Mouse (Mus musculus) heart, adult 11 months (tissue): ENCODE data around the gene Fbxl12.

ENCODE experiments used
- DNase-seq: peaks from one replicate; pipeline ENCODE4 v3.0.0; 2022

Gene Fbxl12

DNA sequence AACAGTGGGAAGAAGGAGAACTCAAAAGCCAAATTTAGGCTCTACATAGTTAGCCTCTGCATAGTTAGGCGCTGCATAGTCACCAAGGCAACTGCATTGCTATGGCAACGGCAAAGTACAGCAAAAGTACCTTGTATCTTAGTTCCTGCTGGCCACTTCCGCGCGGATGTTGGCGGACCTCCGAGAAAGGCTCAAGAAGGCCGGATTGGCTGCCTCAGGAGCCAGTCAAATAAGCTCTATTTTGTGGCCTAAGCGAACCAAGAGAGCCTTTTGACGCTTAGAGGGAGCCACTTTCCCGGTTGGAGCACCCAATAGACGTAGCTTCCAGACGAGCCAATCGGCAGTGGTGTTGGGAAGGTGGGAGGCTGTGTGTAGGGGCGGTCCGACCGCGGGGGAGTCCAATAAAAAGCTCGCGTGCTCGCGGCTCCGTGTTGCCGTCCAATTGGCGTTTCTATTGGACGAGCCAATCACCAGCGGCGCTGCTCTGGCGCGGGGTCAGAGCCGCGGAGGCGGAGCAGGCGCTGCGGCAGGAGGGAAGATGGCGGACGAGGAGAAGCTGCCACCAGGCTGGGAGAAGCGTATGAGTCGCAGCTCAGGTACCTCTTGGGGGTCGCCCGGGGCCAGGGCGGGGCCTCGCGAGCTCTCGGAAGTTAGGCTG, 7.2 kb upstream of the Fbxl12 start, which contains the start of gene Pin1:
TSS of gene Pin1 (plus strand) at position 494 of the 658 bp plus-strand sequence.
- peak; percentile 100 for DNase-seq

DNA sequence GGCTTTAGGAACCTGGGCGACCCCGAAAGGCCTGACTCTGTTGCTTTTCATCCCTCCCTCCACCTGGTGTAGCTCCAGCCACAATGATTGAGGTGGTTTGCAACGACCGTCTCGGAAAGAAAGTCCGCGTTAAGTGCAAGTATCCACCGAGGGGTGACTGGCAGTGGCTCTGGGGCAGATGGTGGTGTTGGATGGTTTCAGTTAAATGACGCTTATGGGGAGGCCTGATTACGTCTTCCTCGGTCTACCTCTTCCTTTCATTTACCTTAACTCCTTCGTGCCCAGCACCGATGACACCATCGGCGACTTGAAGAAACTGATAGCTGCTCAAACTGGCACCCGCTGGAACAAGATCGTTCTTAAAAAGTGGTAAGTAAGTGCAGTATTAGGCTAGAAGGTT, 554 bp upstream of the Fbxl12 start:
- DNase-seq: no peak

DNA sequence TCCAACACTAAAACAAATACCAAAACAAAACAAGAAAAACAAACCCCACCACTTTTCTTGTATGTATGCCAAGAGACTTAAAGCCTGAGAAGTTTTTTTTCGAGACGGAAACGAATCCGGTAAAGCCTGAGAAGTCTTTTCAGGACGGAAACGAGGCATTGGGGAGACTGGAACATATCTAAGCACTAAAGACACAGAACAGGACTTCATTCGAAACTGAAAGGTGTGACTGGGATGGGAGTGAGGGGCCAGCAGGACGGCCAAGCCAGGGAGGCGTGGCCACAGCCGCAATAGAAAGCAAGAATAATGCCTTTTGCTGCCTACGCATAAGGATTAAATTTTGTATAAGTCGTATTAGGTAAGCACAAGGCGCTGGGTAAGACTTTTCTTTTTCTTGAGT, 786 bp downstream of the Fbxl12 start:
- DNase-seq: no peak

DNA sequence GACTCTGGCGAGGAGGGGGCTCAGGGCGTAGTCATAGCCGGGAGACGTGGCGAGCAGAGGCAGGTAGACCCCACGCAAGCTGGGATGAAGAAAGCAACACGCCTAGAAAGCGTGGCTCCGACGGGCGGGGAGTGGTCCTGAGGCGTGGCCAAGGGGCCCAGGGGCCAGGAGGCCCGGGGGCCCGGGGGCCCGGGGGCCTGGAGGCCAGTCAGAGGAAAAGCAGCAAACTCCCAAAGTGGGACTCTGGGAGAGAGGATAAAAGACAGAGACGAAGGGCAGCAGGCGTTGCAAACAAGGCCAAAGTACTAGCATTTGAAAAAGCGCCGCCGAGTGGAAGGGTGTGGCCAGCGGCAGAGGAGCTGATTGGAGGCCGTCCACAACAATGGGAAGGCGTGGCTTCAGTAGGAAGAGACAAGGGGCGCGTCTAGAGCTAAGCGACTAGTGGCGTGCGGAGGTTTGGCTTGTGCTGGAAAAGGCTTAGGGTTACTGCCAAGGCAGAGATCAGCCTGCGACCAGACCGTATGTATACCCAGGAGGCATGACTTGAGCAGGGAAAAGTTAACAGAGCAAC, 1.6 kb downstream of the Fbxl12 start:
- peak; percentile 99 for DNase-seq

DNA sequence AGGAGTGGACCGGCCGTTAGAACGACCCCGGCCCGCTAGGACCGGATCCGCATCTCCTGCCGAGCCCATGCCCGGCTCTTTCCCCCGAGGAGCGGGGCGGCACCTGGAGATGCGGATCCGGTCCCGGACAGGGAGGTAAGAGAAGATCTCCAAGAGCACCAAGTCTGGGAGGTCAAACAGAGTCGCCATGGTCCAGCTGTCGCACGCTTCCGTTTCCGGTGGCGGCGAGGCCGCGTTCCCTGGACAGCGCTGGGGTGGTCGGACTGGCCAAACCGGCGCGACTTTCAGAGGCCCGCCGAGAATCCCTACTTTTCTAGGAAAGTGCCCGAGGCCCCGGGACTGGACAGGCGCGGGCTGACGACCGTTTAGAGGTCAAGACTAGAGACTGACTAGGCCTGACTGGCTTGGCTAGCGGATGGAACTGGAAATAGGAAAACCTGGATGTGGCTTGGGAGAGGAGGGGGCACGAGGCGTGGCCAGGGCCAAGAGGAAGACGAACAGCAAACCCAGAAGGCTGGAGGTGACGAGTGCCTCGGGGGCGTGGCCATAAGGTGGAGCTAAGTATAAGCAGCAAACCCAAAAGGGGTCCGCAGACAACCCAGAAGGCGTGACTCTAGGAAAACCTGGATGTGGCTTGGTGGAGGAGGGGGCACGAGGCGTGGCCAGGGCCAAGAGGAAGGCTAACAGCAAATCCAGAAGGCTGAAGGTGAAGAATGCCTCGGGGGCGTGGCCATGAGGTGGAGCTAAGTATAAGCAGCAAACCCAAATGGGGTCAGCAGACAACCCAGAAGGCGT, 2.3 kb downstream of the Fbxl12 start, which contains the start of gene Ubl5:
TSS of gene Ubl5 (plus strand) at position 778 of the 795 bp plus-strand sequence.
- peak; percentile 97 for DNase-seq

DNA sequence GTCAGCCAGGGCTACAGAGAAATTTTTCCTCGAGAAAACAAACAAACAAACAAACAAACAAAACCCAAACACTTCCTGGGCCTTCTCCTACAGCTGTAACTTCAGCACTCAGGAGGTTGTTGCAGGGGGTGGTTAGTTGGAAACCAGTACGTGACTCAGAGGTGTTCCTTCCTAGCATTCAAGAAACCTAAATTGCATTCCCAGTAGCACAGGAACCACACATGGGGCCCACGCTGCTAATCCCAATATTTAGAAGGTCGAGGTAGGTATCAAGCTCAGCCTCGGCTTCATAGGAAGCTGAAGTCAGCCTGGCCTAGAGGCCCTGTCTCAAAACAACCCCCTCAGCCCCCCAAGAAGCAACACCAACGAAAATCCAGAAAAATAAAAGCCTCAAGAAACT, 3.1 kb downstream of the Fbxl12 start:
- DNase-seq: no peak

DNA sequence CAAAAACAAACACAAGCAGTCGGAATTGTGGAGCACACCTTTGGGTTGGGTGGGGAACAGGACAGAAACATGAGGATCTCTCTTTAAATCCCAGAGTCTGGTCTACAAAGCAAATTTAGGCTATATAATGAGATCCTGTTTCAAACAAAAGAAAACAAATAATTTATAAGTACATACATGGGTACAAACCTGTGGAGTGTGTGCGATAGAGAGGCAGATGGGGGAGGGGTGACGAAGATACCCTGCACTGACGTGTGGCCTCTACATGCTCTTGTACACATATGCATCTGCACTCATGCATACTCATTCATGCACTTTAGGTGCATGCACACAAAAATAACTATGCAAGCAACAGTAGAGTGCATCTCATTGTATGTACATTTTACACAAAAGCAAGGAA, 5.1 kb downstream of the Fbxl12 start:
- DNase-seq: peak; percentile 62

DNA sequence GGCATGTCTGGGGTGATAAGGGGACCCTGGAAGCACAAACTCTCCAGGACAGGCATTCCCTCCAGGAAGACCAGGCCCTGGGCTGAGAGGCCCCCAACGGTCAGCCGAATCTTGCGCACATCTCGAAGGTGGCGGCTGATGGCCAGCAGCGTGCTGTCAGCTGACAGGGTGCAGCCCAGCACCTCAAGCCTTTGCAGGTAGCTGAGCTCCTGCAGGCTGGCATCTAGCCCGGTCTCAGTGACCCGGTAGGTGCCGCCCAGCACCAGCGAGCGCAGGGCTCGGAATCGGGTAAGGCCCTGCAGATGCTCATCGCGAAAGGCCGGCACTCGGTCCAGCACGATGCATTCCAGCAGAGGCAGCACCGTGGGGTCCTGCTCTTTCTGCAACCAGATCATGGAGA, 6.0 kb downstream of the Fbxl12 start:
- peak; percentile 86 for DNase-seq

DNA sequence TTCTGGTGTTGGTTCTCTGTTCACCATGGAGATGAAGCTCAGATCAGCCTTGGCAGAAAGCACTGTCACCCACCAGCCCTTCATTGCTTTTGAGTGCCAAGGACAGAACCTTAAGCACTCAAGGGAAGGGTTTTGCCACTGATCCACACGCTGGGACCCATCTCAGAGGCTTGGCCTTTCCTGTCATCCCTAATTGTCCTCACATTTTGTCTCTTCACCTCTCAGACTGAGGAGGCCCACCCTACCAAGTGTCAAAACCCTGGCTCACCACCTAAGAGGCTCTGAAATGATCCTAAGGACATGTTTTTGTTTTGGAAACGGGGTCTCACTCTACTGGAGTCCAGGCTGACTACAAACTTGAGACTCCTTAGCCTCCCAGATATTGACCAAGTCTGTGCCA, 7.8 kb downstream of the Fbxl12 start:
- DNase-seq: peak; percentile 62

DNA sequence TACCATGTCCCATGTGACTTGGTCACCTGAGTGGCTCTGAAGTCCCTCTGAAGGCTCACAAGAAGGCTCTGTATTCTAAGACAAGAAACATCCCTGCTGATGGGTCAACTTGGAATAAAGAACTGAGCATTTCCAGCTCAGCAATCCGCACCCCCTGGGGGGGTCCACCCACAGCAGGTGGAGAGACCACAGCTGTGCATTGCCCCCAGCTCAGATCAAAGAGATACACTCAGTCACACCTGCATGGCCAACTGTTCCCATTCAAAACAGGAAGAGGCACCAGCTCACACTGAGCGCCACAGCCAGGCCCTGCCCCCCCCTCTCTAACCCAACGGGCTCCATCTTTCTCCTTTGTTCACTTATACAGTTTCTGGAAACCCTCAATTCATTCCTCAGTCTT, 8.3 kb downstream of the Fbxl12 start:
- DNase-seq: peak; percentile 86

DNA sequence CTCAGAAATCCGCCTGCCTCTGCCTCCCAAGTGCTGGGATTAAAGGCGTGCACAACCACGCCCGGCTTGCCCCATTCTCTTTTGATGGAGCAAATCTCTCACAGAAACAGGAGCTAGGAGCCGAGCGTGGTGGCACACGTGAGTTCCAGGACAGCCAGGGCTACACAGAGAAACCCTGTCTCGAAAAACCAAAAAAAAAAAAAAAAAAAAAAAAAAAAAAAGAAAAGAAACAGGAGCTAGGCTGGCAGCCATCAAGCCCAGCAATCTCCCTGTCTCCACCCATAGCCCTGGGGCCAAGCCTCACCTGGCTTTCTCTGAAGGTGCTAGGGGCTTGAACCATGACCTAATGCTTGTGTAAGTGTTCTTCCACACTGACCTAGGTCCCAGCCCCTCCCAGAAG, 8.9 kb downstream of the Fbxl12 start:
- DNase-seq: peak; percentile 82

DNA sequence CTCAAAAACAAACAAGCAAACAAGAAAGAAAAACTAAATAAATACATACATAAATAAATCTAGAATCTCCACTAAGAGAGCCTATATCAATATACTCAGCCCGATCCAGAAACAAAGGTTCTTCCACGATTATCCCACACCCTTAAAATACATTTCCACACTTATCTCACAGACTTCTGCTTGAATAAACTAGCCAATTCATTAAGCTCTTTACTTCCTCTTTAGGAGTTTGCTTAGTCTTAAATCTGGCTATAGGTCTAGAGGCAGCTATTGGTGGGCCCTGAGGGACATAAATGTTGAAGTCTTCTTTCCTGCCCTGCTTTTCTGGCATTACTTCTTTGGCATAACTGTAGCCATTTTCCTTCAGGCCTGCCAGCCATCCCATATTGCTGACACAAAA, 13.2 kb downstream of the Fbxl12 start:
- peak; percentile 40 for DNase-seq

DNA sequence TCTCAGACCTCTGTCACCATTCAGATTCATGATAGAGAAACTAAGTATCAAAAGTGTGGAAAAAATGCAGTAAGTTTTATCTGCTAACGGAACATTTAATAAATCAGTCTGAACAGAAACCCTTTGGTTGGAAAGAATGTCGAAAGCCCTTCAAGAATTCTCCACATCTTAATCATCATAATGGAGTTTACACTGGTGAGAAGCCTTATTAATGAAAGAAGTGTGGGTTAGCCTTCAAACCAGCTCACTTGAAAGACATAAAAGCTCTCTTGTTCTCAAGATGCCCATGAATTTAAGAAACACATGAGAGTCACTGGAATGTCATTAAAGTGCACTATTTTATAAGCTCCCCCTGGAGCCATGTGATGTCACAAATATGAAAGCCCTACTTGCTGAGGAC, 27.9 kb downstream of the Fbxl12 start:
- no peak for DNase-seq

DNA sequence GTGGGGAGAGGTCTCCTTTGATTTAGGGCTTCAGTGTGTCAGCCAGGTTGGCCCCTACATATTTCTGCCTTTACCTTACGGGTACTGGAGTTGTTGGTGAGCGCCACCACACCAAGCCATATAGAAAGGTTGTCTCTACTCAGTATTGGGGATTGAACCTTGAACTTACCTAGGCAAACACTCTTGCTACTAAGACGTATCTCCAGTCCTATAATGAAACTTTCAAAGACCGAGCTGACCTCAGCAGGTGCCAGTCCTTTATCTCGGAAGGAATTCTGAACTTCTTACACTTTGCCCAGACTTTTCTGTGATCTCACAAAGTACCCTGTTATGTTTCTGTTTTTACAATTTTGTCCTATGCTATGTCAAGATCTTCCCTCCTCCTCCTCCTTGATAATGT, 32.6 kb downstream of the Fbxl12 start:
- DNase-seq: peak; percentile 39

DNA sequence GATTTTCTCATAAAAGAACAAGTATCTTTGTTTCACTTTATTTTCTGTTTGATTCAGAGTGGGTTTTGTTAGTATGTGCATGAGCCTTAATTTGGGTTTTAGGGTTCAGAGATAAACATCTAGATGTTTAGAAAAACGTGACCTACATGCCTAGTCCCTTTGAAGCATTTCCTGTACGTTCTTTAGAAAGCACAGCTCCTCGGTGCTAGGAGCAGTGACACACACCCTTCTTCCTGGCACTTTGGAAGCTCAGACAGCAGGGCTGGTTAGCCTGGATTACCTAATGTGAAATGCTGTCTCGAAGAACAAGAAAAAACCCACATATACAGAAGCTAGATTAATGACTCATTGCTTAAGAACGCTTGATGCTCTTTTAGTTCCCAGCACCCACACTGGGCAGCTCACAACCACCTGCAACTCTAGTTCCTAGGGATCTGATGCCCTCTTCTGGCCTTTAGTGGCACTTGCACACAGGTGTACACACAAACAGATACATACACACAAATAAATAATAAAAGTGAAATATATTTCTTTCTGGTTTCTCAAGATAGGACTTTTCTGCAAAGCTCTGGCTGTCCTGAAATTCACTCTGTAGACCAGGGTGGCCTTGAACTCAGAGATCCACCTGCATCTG, 34.6 kb downstream of the Fbxl12 start:
- peak; percentile 46 for DNase-seq

DNA sequence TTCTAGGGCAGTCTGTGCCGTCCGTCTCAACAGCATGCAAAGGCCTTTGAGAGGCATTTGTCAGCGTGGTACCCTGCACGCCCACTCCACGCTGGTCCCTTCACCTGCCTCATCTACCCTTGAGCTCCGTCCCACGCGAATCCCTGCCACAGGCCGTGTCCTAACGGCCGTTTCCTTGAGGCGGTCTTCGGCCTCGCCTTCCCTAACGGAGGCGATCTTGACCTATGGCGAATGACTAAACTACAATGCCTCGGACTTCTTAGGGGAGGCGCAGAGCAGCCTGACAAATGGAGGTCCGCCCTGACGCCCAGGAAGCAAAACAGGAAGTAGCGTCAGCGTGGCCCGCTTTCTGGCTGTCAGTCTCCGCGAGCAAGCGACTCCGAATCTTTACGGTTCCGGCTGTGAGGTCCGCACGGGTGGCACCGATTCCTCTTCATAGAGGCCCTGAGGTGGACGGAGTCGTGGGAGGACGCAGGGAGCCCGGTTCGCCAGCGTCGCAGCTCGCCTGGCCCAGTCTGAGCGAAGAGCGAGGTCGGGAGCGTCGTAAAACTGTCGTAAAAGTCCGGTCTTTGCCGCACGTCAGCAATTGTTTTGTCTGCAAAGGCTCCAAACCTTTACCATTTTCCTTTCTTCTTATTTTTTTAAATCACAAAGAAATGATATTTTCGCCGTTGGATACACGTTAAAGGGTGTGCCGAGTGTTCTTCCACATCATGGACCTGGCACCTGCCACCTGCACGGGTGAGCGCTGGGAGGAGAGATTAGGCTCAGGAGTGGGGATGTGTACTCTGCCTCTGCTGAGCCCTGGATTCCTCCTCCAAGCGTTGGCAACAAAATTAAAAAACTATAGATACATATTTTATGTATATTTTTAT, 37.2 kb downstream of the Fbxl12 start:
- DNase-seq: peak; percentile 99

DNA sequence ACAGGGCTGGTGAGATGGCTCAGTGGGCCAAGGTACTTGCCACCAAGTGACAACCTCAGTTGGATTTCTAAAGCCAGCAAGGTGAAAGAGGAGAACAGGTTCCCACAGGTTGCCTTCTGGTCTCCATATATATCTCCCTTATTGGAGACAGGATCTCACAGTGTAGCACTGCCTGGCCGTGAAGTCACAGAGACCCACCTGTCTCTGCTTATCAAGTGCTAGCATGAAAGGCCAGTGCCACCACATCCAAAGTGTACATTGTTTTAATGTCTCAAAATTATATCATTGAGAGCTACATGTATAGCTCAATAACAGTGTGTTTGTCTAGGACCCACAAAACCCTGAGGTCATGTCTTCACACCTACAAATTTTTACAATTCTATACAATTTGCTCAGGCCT, 38.3 kb downstream of the Fbxl12 start:
- DNase-seq: no peak

DNA sequence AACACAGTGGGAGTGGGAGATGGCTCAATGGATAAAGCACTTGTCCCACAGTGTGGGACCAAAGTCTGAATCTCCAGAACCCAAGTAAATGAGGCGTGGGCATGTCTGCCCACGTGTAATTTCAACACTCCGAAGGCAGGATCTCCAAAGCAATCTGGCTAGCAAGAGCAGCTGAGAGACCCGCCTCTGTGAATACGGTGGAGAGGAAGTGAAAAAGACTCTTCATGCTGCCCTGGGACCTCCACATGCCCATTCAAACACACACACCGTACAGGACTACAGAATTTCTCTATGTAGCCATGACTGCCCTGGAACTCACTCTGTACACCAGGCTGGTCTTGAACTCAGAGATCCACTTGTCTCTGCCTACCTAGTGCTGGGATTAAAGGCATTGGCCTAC, 43.3 kb downstream of the Fbxl12 start:
- DNase-seq: peak; percentile 66

DNA sequence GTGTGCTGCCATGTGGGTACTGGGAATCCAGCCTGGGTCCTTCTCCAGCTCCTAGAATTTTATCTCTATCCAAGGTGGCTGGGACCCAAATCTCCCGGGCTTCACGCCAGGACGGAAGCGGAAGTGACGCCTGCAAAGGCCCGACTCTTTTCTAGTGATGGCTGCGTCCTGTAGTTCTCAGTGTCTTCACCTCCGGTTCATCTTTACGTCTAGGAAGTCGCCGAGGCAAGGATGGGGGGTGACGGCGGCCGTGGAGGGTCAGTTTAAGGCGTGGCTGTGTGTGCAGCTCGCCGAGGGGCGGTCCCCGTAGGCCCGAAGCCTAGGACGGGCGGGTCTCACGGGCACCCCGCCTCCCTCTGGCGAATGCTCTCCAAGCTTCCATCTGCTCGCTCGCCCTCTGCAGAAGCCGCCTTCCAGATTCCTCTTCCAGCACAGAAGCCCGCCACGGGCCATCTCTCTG, 63.4 kb downstream of the Fbxl12 start, which contains the start of gene Zfp846:
TSS of gene Zfp846 (plus strand) at position 117 of the 460 bp plus-strand sequence.
- DNase-seq: peak; percentile 100

DNA sequence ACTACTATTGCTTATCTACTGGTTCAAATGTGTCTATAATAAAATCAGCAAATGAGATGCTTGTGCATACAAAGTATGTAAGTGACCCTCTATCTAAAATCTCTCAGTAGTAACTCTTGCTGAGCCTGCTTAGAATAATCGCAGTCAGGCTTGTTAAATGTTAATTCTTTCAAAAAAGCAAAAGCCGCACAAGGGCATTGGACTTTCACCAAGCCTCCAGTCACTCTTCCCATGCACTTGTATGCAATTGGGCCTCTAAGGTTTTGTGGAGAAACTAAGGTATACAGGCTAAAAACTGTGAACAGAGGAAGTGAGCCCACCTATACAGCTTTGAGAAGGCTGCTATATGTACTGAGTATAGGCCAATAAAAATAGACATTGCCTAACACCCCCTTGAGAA, 68.0 kb downstream of the Fbxl12 start:
- DNase-seq: no peak

DNA sequence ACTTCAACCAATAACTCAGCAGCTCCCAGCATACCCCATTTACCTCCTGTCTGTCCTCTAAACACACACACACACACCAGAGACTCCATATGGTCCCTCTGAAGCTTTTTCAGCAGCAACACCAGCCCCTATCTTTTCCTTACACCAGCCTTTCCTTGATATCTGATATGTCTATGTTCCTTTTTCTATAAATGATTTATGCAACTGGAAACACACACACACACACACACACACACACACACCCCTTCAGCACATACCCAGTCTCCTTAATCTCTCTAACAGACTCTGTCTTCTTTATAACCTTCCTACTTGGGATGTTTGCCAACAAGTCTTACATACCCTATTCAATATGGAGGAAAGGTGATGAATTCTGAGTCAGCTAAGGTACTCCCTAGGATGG, 73.5 kb downstream of the Fbxl12 start:
- DNase-seq: no peak
